Mouse (Mus musculus) naive thymus-derived CD4-positive, alpha-beta T cell, adult 2 months (primary cell): ENCODE data around the gene Mapk12.
A peak's percentile ranks its signal among the peaks of the same experiment; 100 is the strongest.

Source experiments
- DNase-seq: peaks from one replicate; pipeline ENCODE4 v3.0.0-alpha.2; 2011; ENCODE audit warnings: low read depth

Mapk12 gene

DNA sequence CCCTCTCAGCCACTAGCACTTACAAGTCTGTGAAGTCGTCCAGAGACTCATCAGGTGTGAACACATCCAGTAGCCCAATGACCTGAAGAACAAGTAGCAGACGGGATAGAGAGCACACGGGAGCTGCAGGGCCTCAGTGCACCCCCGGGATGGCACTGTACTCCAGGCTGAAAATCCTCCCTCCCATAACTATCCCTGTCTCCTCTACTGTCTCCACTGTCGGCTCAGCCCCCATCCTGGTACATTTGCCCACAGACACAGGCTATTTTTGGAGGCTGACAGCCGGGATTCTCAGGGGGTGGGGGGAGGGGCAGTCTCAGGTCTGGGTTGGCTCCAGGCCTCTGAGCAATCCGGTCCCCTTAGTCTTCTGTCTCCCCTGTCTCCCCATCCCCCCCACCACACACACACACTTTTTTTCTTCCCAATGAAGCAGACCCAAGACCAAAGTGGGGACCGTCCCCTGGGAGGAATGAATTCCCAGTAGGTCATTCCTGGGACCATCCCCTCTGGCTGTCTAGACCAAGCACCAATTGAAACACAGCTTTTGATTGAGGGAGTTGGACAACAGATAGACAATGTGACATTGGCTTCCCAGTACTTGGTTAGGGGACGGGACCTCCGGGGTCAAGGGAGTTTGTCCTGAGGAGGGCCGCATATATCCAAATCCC, 3.0 kb downstream of the Mapk12 start:
- no peak for DNase-seq

DNA sequence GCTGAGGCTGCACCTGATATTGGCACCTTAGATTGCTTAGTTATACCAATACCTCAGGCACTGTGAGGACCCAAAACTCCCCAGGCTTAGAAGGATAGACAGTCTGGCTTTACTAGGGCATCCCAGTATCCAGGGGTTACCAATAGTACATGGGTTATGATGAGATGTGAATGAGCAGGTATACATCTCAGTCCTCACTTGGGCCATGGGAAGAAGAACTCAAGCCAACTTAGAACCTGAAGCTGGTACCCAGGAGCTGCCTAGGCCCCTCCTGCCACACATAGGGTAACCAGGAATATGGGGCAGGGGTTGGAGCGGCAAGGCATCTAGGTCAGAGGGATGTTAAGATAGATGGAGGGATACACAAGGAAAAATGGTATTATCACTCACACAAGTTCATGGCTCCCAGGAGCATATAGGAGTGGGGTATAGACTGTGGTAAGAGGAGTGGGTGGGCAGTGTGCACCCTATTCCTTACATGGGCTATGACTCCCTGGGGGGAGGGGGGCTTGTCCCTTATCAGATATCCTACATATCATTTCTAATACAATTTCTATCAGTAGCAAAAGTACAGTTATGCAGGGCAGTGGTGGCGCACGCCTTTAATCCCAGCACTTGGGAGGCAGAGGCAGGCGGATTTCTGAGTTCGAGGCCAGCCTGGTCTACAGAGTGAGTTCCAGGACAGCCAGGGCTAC, 3.9 kb downstream of the Mapk12 start:
- no peak for DNase-seq

DNA sequence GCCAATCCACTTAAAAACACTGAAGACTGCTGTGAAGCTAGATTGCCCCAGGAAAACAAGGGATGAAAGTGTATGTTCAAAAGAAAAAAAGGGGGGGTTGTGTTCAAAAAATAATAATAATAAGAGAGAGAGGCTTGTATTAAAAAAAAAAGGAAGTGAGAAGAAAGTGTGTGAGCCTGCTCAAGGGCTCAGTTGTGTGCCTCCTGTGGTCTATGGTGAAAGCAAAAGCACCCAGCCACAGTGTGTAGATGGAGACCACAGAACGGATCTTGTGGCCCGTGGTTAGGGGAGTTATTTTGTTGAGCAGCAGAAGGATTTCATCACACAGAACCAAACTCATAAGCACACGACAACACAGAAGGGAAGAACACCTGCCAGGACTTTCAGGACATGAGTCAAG, 9.2 kb downstream of the Mapk12 start:
- DNase-seq, result peak; percentile 90

DNA sequence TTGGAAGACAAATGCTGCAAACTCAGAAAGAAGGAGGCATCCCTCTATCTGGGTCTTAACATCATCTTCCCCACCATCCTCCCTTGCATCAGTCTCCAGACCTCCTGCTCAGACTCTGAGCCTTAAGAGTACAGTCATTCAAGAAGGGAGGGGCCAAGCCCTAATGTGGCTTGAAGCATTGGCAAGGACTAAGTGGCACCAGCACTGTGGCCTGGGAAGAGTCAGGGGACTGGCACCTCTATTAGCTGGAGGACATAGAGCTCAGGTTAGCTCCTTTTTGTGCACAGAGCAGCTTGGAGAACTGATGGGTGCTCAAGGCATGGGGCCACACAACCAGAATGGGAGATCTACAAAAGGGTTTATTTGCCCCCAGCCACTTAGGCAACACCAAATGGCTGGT, 10.3 kb downstream of the Mapk12 start:
- no peak for DNase-seq

DNA sequence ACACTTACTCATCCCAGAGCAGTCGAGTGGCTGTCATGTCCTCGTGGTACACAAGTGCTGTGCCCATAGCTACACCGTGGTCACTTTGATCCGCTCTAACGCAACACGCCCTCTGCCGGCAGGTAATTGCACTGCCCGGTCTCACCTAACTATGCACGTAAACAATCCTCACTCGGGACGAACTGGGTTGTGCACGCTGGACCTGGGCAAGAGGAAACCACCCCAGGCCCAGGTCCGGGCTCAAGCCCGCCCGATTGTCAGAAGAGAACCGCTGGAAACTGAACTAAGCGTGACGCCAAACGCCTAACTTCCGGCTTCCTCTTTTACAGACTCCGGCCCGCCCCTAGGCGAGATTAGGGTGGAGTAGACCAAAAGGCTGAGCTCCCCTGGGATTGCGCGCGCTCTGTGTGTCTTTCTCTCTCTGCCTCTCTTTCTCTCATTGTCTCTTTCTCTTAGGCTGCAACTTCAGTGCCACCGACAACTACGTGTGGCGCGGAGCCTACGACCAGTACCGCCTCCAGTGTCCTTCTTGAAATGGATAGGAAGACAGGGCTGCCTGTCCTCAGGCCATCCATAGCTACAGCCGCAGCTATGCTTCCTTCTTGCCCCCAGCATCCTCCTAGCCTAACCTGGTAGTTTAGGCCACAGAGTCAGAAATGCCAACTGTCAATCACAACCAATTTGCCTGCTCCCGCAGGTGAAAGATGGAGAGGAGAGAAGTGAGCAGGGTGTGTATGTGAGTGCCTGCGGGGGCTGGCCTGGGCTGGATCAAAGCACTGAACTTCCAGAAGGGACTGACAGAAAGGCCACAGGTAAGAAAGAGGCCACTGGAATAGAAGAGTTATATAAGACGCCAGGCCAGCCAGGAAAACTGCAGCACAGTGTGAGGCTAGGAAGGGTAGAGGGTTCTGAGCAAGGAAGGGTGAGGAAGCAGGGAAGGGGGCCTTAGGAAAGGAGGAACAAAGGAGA, 11.8 kb downstream of the Mapk12 start, which contains the start of gene Hdac10:
Hdac10 (minus strand) TSS at position 319 of the 969 bp plus-strand sequence.
- peak; percentile 92 for DNase-seq

DNA sequence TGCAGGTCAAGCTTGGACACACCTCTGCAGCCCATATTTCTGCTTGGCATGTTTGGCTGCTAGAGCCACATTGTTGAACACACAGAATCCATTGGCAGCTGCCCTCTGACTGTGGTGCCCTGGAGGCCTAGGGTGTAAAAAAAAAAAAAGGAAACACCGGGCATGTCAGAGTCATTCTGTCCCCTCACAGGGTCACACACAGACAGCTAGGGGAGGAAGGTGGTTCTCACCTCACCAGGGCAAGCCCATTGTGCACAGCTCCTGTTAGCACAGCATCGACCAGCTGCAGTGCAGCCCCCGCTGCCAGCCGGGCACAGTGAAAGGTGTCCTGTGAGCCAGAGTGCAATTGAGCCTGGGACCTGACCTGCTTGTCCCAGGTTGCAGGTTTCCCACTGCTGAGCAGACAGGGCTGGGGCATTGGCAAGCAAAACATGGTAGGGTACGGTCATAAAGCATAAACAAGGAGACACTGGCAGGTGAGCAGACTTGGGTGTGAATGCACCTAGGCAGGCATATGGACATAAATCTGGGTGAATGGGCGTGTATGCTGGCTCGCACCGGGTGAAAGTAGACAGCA, 13.1 kb downstream of the Mapk12 start:
- DNase-seq, result no peak

DNA sequence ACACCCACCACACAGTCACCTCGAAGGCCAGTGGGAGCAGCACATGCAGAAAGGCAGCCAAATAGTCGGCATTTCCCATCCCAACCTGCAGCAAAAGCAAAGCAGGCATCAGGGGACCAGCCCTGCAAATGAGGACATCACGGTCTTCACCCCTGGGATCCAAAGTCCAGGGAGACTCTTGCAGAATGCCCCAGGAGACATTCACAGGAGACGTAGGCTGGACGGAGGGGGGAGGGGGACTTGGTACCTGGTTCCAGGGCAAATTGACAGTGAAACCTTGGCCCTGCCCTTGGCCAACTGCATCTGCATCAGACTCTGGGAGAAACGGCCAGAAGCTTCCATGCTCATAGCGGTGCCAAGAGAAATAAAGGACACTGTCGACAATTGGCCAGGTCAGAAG, 13.9 kb downstream of the Mapk12 start:
- no peak for DNase-seq

DNA sequence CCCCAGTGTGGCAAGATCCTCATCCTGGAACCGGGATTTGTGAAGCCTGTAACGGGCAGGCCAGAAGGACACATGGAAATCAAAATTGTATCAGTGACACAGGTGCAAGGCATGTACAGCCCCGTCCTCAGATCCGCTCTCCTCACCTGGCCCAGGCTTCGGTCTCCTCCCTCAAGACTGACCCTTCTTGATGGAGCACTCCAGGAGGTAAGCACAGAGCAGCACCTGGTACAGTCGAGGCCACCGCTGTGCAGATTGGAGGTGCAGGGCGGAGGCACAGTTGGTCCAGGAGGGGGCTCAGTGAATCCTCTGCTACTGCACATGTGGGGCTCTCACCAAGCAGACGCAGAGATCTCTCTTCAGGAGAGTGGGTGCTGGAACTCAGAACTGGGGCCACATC, 15.2 kb downstream of the Mapk12 start:
- DNase-seq, result no peak

DNA sequence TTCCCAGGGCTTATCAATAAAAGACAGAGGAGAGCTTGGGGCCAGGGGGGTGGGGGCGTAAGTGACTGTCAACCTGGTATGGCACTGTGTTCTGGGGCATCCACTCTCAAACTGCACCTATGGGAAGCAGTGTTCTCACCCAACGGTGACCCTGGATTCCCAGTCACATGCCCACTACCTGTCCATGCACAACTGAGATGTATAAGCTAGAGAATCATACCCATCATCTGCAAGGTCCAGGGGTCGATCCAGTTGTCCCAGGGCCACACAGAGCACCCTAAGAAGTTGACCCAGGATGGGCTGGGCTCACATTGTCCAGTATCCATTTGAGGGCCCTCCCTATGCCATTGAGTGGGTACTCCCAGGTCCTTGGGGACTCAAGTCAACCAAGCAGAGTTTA, 16.2 kb downstream of the Mapk12 start:
- no peak for DNase-seq

DNA sequence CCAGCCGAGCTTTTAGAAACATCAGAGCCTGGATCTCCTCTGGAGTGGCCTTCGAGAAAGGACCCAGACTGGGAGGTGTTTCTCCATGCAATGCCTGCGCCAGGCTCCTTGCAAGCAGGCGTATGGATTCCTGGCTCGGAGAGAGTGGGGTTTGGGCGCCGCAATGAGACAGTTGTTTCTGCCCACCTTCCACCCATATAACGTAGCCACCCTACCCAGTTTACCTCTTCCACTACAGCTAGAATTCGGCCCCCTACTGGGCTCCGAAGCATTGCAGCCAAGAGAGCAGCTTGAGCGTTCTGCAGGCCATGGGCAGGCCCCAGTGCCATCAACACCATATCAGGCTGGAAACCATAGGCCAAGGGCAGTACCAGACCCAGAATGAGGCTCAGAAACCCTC, 16.9 kb downstream of the Mapk12 start:
- DNase-seq, result no peak

DNA sequence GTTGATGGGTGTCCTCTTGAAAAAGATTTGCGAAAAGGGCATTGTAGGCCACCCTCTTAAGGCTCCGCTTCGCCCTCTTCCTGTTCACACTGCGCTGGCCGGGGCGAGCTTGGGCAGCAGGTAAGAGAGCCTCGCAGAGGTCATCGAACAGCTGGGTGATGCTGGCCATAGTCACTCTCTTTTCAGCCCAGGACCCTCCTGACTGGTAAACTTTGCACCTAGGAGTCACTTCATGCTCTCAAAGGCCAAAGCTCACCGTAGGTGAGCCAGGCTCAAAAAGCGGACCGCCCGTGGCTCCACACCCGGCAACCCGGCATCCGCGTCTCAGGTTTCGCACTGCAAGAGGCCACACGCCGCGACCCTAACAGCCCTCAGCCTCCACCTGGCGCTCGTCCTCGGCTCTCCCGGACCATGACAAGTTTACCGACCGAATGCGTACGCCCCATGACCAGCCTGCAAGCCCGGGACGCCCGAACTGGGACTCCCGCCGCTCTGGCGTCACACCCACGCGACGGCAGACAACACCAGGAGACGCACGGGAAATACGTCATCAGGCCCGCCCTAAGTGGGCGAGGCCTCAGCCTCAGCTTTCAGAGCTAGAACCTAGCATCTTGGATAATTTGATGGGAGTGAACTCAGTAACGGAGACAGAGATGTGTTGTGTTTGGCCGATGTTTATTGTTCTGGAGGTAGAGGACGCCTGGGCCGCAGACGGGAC, 17.7 kb downstream of the Mapk12 start, which contains the start of gene Tubgcp6:
Tubgcp6 (minus strand) TSS at position 464 of the 718 bp plus-strand sequence.
- peak; percentile 95 for DNase-seq

DNA sequence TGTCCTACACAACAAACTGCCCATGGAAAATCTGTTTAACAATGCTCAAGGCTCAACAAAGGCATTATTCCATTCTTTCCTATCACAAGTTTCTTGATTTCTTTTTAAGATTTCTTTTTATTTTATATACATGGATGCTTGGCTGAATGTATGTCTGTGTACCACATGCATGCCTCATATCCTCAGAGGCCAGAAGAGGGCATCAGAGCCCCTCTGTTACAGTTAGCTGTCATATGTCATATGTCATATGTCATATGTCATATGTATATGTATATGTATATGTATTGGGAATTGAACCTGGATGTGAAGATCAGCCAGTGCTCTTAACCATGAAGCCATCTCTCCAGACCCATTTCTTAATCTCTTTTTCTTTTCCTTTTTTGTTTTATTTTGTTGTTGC, 22.5 kb downstream of the Mapk12 start:
- peak; percentile 70 for DNase-seq

DNA sequence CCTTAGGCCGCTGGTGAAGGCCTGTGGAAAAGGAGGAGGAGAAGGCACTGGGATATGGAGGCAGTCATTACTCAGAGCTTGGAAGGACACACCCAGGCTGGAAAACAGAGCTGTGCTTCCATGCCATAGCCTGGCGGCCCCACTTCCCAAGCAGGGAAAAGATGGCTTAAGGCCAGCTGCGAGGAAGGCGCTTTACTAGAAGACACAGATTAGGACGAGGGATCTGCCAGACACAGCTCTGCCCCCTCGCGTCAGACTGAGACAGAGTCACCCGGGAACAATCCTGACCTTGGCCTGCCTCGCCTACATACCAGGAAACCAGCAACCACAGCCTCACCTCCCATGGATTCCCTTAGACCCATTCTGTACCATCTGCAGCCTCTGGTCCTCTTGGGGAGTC, 30.4 kb downstream of the Mapk12 start:
- no peak for DNase-seq

DNA sequence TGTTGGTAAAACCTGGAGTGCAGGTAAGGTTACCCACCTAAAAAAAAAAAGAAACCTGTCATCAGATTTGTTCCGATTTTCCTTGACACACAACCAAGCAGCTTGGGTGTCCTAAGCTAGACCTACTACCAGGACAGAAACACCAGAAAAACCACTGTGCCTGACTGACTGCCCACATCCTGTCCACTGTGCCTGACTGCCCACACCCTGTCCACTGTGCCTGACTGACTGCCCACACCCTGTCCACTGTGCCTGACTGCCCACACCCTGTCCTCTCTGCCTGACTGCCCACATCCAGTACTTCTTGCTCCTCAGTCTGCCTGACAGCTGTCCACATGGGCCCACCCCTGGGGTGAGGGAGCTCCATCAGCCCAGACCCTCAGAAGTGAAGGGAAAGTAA, 33.5 kb downstream of the Mapk12 start:
- DNase-seq, result no peak

DNA sequence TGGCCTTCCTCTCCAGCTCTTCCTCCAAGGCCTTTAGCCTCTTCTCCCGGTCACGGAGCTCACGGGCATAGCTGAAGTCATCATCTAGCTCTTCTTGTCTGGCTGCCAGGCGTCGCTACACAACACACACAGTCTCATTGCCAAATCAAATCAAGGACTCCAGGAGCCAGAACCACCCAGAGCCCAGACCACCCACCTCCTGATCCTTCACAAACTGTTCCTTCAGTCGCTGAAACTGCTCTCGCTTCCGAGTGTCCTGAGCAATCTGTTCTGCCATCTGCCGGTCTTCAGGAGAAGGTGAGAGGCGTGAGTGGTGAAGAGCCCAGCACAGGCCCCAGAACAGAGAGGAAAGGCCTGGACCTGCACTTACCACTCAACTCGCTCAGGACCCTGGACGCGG, 34.4 kb downstream of the Mapk12 start:
- no peak for DNase-seq

DNA sequence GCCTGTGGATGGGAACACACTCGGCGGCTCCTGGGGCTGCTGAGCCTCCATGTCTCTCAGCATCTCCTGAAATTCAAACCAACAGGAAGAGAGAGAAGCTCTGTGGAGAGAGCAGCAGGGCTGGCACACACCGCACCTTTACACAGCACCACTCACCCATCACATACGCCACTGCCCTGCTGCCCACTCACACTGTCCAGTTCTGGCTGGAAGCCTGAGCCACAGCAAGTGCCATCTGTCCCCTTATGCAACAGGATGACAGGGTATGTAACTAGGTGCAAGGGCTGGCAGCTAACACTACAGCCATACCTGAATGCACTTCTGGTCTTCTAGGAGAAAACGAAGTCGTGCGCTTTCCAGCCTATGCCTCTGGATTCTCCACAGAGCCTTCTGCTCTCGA, 36.1 kb downstream of the Mapk12 start:
- no peak for DNase-seq

DNA sequence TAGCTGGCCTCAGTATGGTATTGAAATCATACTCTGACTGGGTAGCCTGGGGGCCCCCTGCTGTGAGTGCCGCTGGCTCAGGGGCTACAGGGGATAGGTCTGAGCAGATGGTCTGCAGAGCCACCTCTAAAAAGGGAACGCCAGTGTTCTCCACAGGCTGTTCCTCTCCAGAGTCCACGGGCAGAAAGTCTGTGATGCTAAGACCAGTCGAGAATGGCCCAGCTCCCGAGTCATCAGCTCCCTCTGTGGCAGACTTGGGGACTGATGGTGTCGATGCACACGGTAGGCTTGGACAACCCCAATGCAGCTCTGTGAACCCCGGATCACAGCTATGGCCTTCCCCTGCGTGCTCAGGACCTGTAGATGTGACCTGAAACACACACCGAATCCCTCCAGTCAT, 36.6 kb downstream of the Mapk12 start:
- no peak for DNase-seq

DNA sequence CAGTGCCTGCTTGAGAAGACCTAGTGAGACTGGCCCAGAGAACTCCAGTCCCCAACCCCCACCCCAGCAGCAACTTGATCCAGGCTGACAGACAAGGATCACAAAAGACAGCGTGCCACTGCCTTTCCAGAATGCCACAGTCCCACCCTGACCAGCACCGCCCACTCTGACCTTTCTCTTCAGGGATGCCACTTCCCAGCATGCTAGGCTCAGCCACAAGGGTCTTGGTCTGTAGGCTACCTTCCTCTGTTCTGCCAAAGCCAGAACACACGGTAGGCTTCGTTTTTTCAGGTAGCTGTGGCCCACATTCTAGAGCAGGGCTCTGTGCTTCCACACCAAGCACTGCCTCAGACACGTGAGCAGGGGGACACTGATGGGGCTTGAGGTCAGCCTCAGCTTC, 37.9 kb downstream of the Mapk12 start:
- no peak for DNase-seq

DNA sequence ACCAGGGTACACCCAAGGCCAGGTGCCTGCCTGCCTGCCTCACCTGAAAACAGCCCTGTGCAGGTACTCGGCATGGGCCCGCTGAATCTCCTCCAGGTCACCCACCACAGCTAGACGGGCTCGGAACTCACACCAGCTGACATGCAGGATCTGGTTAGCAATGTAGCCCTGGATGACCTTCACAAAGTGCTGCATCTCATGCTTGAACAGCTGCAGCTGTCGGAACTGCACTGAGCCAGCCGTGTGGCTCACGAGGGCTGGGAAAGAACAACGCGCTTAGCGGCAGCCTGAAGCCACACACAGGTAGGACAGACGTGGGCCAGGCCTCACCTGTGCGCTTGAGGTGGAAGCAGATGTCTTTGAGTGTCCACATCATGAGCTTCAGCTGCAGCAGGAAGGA, 39.7 kb downstream of the Mapk12 start:
- no peak for DNase-seq

DNA sequence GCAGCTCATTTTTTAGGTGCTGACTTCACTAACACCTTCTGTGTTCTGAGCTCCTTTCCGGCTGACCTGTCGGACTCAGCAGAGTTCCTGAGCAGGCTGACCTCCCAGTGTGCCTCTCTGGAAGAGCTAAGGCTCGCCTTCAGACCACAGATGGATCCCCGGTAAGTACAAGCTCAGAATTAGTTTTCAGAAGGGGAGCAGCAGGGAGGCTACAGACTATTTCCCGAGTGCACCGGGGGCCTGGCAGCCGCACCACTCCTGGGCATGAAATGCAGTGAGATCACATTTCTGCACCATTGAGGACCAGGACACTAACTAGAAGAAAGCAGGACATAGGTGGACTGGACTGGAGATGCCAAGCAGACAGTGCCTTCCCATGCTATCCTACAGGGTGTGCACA, 41.9 kb downstream of the Mapk12 start:
- no peak for DNase-seq

DNA sequence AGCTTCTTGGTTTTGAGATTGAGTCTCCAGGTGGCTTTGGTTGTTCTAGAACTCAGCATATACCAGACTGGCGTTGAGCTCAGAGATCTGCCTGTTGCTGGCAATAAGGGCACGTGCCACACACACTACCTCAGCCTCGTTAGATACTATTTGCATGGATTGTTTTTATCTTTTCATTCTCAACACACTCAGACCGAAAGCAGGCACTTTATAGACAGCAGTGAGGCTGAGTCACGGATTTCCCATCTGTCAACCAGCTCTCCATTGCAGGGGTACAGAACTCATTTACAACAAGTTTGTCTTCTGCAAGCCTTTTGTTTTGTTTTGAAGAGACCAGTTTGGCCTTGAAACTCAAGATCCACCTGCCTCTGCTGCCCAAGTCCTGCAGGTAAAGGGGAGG, 43.1 kb downstream of the Mapk12 start:
- DNase-seq, result no peak

DNA sequence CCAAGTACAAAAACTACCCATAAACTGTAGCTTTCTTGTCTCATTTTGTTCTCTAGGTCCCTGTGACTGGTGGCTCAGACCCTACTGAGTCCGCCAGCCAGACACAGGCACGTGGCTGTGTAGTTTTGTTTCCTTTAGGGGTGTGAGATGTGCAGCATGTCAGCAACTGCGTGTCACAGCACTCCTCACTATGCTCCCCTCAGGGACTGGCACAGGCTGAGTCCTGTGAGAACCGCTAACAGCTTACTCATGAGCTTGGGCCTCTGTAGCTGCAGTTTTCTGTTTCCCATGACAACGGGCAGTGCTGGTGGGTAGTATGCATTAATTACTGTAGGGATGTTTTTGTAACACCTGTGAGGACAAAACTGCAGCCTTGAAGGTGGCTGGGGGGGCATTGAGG, 48.3 kb downstream of the Mapk12 start:
- DNase-seq, result no peak
